Mouse (Mus musculus): ENCODE results near the gene Blzf1. TPM values are rescaled to one million over a fixed set of nuclear protein-coding genes. Genes with fewer than 3 reads are reported as not detected.

Blzf1 gene
- polyA plus RNA-seq, 3 experiments from 2014 or later = 22.7 to 24.3 (median 23.1) TPM

Other genes with a start within 250 kb of the Blzf1 start
- gene Sell, start 245.5 kb downstream of the Blzf1 start, polyA plus RNA-seq (2017; shearing (Covaris generic)) = 100 to 1,000 TPM in 2 of 3 experiments, 10 to 100 TPM in 1; 60.7 to 367 (median 330) TPM
- gene Selp, start 192.2 kb downstream of the Blzf1 start, polyA plus RNA-seq (2017; shearing (Covaris generic)) = 1 to 10 TPM in 2 of 3 experiments, not detected in 1; 1.1 to 3.0 TPM
- not detected for gene F5, start 155.7 kb downstream of the Blzf1 start, polyA plus RNA-seq (2017; shearing (Covaris generic))
- 1 to 10 TPM; 1.3 to 2.1 (median 1.6) TPM for gene Slc19a2, start 58.4 kb downstream of the Blzf1 start, polyA plus RNA-seq (2017; shearing (Covaris generic))
- gene Ccdc181, start 31.9 kb downstream of the Blzf1 start, polyA plus RNA-seq (2017; shearing (Covaris generic)) = 10 to 100 TPM in 2 of 3 experiments, 1 to 10 TPM in 1; 8.4 to 11.3 (median 10.6) TPM
- 10 to 100 TPM; 11.5 to 19.0 (median 12.5) TPM for gene Nme7, start 3.4 kb downstream of the Blzf1 start, polyA plus RNA-seq (2017; shearing (Covaris generic))
- 1 to 10 TPM in 2 of 3 experiments, under 1 TPM in 1; 0.19 to 3.4 (median 2.4) TPM for gene Atp1b1, start 150.9 kb upstream of the Blzf1 start, polyA plus RNA-seq (2017; shearing (Covaris generic))